Mouse (Mus musculus): ENCODE results near the gene Antxr1.

Antxr1 gene

DNA sequence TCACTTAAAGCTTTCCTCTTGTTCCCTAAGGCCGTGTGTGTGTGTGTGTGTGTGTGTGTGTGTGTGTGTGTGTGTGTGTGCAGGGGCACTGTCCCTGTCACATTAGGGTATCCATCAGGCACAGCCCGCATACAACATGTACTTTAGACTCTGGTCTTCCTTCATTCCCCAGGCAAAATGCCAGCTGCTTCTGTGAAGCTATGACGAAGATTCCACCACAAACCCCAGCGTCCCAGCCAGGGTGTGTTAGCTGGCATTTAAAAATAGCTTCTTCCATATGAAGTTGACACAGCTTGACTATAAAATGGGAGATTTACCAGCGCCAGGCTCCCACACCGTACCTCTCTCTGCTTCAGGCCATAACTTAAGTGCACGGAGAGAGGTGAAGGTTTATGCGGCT lies 152.5 kb downstream of the Antxr1 start:
- DNase-seq, result no peak

- no peak for DNase-seq
Observed at GRCm38 (mm10) chr6:87182736-87183135, 152.9 kb downstream of the Antxr1 start.

DNA sequence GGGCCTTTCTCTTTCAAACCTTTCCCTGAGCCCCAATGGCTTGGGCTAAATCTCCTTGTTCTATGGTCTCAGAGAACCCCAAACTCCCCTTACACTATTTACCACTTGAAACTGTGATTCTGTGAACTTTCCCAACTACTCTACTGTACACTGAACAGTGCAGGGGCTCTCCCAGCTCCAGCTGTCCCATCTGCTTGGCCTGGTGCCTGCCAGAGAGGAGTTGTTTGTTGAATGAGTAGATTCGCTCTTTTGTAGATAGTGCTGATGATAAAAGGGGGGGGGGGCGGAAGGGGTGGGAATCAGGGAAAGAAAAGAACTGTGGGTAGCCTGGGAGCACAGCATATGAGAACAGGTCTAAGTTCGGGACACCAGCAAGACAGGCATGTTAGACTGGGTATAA lies 164.2 kb downstream of the Antxr1 start:
- DNase-seq, result no peak

DNA sequence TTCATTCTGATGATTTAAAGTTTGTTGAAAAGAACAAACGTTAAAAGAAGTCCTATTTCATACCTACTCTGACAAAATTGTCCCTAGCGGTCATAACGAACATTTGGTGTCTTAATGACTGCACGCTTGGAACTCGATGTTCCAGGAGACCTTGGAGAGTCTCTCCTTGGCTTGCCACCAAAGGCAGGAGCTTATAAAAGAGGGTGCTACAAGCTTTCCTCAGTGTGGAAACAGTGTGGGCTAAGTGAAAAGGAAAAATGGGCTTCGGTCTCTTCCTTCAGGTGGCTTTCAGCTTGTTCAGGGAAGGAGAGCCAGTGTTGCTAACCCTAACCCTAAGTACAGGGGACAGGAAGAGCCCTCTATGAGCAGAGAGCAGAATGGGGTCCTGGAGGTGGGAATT lies 164.7 kb downstream of the Antxr1 start:
- DNase-seq, result no peak

DNA sequence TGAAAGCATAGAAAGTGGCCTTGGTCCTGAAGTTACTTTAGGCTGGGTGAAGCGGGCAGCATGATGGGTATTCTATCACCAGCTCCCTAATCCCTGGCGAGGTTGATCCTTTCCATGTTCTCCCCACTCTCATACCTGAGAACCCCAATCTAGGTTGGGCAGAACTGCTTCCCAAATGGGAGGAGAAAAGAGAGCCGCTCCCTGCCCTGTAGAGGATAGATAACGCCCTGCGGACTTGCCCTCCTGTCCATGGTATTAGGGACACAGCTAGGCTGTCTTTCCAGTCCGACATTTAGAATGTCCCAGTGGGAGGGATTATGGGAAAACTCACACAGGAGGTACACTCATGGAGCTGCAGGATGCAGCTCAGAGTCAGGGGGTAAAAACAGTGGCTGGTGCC lies 165.3 kb downstream of the Antxr1 start:
- no peak for DNase-seq

DNA sequence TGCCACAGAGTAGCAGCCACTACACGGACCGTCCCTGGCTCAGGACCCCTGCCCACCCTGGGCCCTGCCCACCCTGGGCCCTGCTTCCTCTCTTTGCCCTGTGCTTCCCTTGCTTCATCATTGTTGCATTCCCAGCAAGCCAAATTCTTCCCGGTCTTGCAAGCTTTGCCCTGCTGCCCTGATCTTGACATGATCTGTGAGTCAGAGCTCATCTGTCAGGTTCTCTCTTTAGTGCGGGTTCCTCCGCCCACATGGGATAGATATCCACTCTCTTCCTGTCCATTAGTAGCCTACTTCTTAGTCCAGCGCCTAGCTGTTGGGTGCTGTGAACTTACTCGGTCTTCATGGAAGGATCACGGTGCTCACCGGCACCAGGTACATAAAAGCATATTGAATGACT lies 167.6 kb downstream of the Antxr1 start:
- DNase-seq, result no peak

- DNase-seq, result no peak
Observed at GRCm38 (mm10) chr6:87166673-87167305, 168.8 kb downstream of the Antxr1 start.

DNA sequence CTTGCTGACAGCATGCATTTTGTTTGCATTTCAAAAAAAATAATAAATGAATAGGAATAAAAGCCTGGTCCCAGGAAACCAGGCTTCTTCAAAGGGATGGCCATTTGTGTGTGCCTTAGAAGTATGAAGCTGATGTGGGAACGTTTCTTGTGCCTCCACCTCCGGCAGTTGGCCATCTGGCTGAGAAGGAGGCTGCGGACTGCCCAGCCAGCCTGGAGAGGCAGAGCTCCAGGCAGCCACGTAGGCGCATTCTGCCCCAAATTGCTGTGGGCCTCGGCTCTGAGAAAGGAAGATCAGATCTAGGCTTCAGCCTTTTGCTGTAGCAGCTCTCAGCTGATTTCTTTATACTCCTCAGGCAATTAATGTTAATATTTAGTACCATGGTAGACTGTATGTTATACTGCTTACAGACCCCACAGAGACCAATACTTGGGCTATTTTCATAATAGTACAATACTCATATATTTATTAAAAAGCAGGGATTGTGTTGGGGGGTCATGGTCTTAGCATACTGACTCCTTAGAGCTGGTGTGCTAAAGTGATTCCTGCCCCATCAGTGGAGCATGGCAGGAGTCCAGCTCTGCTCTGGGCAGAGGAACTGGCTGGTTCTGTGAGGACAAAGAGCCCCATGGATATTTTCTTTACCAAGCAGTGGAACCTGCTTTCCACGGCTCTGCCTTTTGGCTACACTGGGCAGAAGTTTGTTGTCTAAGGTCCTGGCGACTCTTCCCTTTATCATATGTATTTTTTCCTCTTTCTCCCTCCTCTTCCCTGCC lies 169.9 kb downstream of the Antxr1 start:
- no peak for DNase-seq

- DNase-seq, result no peak
Observed at GRCm38 (mm10) chr6:87161391-87162263, 174.0 kb downstream of the Antxr1 start.

- DNase-seq, result no peak
Observed at GRCm38 (mm10) chr6:87160196-87160595, 175.4 kb downstream of the Antxr1 start.

GRCm38 (mm10) chr6:87158062-87158623 lies 177.5 kb downstream of the Antxr1 start:
- DNase-seq, result no peak

DNA sequence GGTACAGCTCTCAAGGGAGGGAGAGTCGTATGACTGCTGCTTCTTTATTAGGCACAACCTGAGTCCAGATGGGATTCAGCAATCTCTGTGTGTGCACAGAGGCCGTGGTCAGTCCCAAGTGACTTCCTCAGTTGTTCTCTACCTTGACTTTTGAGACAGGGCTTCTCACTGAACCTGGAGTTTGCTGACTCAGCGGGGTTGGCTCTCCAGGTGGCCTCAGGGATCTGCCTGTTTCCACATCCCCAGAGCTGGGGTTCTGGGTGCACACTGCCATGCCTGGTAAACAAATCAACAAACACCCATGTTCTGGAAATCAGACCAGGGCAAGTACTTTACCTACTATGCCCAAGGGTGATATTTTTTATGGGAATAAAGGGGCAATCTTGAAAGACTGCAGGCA lies 181.8 kb downstream of the Antxr1 start:
- no peak for DNase-seq

GRCm38 (mm10) chr6:87153231-87153580 lies 182.4 kb downstream of the Antxr1 start:
- DNase-seq, result no peak

GRCm38 (mm10) chr6:87152461-87153230 lies 183.0 kb downstream of the Antxr1 start:
- no peak for DNase-seq

GRCm38 (mm10) chr6:87151427-87151826 lies 184.2 kb downstream of the Antxr1 start:
- no peak for DNase-seq

DNA sequence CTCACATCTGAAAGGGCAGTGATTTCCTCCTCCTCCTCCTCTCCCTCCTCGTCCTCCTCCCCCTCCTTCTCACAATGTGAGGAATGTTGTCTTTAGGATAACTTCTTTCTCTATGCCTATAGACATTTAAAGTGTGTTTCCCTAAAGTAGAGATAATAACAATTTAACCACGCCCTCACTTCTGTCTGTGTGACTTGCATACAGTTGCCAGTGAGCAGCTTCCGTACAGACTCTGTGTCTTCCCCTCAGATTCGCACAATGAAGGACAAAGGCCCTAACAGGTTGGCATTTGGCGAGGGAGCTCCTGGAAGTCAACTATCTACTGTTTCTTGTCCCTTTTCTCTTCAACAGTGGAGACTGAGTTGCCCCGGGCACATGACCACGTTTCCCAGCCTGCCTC lies 185.2 kb downstream of the Antxr1 start:
- DNase-seq, result no peak

DNA sequence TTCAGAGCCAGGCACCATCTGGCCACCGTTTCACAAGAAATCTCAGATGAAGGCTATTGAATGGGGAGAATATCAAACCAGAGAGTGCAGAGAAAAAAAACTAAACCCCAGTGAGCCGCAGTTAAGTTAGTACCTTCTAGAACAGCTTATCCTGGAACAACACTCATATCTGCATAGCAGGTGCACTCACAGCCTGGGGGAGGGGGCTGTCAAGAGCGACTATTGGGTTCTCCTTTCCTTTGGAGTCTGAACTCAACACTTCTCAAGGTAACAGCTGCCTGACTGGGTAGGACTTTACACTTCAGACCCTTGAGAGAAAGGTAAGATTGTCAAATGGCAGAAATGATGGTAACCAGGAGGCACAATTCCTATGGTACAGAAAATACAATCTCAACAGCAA lies 187.7 kb downstream of the Antxr1 start:
- no peak for DNase-seq

DNA sequence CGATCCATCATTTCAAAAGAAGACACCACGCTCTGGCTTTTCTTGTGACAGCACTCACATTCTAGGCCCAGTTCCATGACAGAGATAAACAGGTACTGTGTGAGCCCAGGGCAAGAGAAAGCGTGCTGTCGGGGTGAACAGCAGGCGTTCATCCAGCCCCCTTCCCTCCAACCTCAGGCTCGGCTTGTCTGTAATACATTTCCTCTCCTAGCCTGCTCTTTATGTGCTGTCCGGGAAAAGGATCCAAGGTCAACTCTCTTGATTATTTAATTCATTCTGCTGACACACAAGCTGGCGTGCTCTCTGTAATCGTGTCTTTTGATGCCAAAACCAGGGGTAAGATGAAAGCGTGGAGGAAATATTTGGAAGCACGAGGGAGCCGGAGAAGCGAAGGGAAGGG lies 192.0 kb downstream of the Antxr1 start:
- no peak for DNase-seq

- no peak for DNase-seq
Observed at GRCm38 (mm10) chr6:87142239-87142638, 193.4 kb downstream of the Antxr1 start.

- no peak for DNase-seq
Observed at GRCm38 (mm10) chr6:87139796-87140553, 195.6 kb downstream of the Antxr1 start.

DNA sequence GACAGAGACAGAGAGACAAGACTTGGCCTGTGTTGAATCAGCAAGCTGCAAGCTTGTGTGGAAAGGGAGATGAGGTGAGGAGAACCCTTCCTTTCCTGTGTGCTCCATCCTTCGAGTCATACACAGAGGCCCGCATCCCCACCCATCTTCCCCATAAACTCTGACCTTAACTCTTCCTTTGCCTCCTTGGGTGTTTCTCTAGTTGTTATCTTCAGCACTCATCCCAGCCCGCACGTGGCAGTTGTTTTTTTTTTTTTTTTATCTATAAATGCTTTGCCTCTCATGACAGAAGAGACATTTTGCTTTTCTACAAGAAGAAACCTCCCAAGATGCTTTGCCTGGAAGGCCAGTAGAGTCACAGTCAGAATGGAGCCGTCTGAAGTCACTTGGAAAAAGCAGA lies 197.1 kb downstream of the Antxr1 start:
- no peak for DNase-seq

DNA sequence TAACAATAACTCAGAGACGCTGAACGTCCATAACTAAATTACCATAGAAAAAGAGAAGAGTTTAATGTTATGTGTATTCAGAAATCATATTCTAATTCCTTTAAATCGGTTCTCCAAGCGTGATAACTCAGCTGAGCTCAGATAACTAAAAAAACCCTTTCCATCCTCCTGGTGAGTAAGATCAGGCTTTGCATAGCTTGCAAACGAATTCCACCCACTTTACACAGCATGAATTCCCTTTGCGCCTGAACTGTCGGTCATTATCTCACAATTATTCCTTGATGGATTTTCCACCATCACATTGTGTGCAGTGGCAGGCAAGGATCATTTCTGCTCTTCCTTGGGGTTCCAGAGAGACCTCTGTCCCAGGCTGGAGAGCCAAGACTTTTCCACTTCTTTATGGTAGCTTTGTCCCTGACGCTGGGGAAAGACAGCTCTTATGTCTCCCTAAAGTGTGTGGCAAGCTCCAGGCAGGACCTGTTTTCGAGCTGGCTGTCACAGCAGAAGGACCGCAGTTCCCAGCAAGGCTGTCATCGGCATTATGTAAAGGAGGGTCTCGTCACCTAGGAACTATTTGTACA lies 201.6 kb downstream of the Antxr1 start:
- no peak for DNase-seq
